Mouse (Mus musculus): ENCODE measurements around the gene Tymp. TPM values are rescaled to one million over a fixed set of nuclear protein-coding genes. Genes with fewer than 3 reads are reported as not detected.
A peak's percentile ranks its signal among the peaks of the same experiment; 100 is the strongest.

The Tymp gene
- polyA plus RNA-seq, 1 experiment from 2014 or later, result 2.2 TPM

- ATAC-seq (ENCODE audit: insufficient number of reproducible peaks, low FRiP score, low TSS enrichment, low read depth), result no peak
- H3K27ac ChIP-seq (replicated peaks; ENCODE audit: low read depth, low read length), result no peak overlapping the region
- DNase-seq (ENCODE audit: low spot score), result no peak
Observed at GRCm38 (mm10) chr15:89377938-89378828, 1.3 kb upstream of the Tymp start.

DNA sequence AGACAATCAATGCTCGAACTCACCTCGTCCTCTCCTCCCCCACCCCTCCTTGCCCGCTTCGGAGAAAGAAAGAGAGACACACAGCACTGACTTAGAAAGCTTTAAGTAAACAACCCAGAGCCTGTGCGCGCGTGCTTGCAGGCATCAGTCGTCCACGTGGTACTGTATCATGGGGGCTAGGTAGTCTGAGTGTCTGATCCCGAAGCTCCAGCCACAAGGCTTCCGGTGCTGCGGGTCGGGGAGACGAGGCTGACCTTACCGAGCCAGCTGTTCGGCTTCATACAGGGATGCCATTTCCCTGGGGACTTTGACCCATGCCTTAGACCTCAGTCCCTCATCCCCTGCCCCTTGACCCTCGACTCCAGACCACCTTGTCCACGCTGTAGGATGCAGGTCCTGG is 523 bp upstream of the Tymp start:
- ATAC-seq (ENCODE audit: insufficient number of reproducible peaks, low FRiP score, low TSS enrichment, low read depth), result no peak
- Histone ChIP-seq H3K9me3 (ENCODE audit: control insufficient read depth, low read length) (no peaks in the 10 kb centered on the region), H3K36me3 (ENCODE audit: control insufficient read depth, insufficient read depth, low read length) (no peaks in the 10 kb centered on the region), H3K27me3 (ENCODE audit: control insufficient read depth, insufficient read depth, low read length) (peaks cover 41% of the 10 kb centered on the region), H3K9ac (ENCODE audit: low read length) (no peak overlapping the region), H3K4me3 (ENCODE audit: low read depth, low read length) (no peak overlapping the region; the same call in 1 of the 2 replicates), H3K4me1 (ENCODE audit: control insufficient read depth, insufficient read depth, low read length) (peaks cover 15% of the 10 kb centered on the region), H3K27ac (replicated peaks; ENCODE audit: low read depth, low read length) (no peak overlapping the region), H3K4me2 (ENCODE audit: low read depth, severe bottlenecking) (no peak overlapping the region)
- no peak for DNase-seq (ENCODE audit: low spot score)
- 5% methylated on average over 18 of the region's 18 CpGs for WGBS

More at GRCm38 (mm10) chr15:89377938-89378828, 1.3 kb upstream of the Tymp start:
- Histone ChIP-seq H3K9ac (ENCODE audit: low read length) (peak overlapping the region; percentile 5; the same call in 1 of the 2 replicates), H3K4me2 (ENCODE audit: low read depth, severe bottlenecking) (peak overlapping the region; percentile 63), H3K9me3 (ENCODE audit: control insufficient read depth, low read length) (no peaks in the 10 kb centered on the region), H3K36me3 (ENCODE audit: control insufficient read depth, insufficient read depth, low read length) (no peaks in the 10 kb centered on the region), H3K4me3 (ENCODE audit: low read depth, low read length) (peak overlapping the region; percentile 34), H3K4me1 (ENCODE audit: control insufficient read depth, insufficient read depth, low read length) (peaks cover 10% of the 10 kb centered on the region), H3K27me3 (ENCODE audit: control insufficient read depth, insufficient read depth, low read length) (peaks cover 41% of the 10 kb centered on the region)
- 12% methylated on average over 39 of the region's 46 CpGs for WGBS

- Histone ChIP-seq H3K27ac (replicated peaks; ENCODE audit: low read depth, low read length) (no peak overlapping the region), H3K4me1 (ENCODE audit: control insufficient read depth, insufficient read depth, low read length) (peaks cover 15% of the 10 kb centered on the region), H3K4me2 (ENCODE audit: low read depth, severe bottlenecking) (no peak overlapping the region), H3K9ac (ENCODE audit: low read length) (no peak overlapping the region), H3K9me3 (ENCODE audit: control insufficient read depth, low read length) (no peaks in the 10 kb centered on the region), H3K36me3 (ENCODE audit: control insufficient read depth, insufficient read depth, low read length) (peaks cover 9% of the 10 kb centered on the region; the same call in 1 of the 2 replicates), H3K27me3 (ENCODE audit: control insufficient read depth, insufficient read depth, low read length) (peaks cover 41% of the 10 kb centered on the region), H3K4me3 (ENCODE audit: low read depth, low read length) (no peak overlapping the region)
- ATAC-seq (ENCODE audit: insufficient number of reproducible peaks, low FRiP score, low TSS enrichment, low read depth) (no peak), DNase-seq (ENCODE audit: low spot score) (no peak)
- WGBS, result 82% methylated on average over 7 of the region's 7 CpGs
Observed at GRCm38 (mm10) chr15:89376040-89376439, 799 bp downstream of the Tymp start.

GRCm38 (mm10) chr15:89374801-89375534 is 1.9 kb downstream of the Tymp start:
- Histone ChIP-seq H3K9ac (ENCODE audit: low read length) (no peak overlapping the region), H3K4me3 (ENCODE audit: low read depth, low read length) (no peak overlapping the region), H3K9me3 (ENCODE audit: control insufficient read depth, low read length) (no peaks in the 10 kb centered on the region), H3K4me2 (ENCODE audit: low read depth, severe bottlenecking) (no peak overlapping the region), H3K4me1 (ENCODE audit: control insufficient read depth, insufficient read depth, low read length) (peaks cover 15% of the 10 kb centered on the region), H3K27ac (replicated peaks; ENCODE audit: low read depth, low read length) (no peak overlapping the region), H3K36me3 (ENCODE audit: control insufficient read depth, insufficient read depth, low read length) (peaks cover 15% of the 10 kb centered on the region), H3K27me3 (ENCODE audit: control insufficient read depth, insufficient read depth, low read length) (peaks cover 37% of the 10 kb centered on the region)
- no peak for ATAC-seq (ENCODE audit: insufficient number of reproducible peaks, low FRiP score, low TSS enrichment, low read depth)
- WGBS, result 91% methylated on average over 17 of the region's 17 CpGs
- DNase-seq (ENCODE audit: low spot score), result no peak

GRCm38 (mm10) chr15:89374340-89374739 is 2.5 kb downstream of the Tymp start:
- H3K27me3 ChIP-seq (ENCODE audit: control insufficient read depth, insufficient read depth, low read length), result peaks cover 34% of the 10 kb centered on the region
- peaks cover 15% of the 10 kb centered on the region for H3K4me1 ChIP-seq (ENCODE audit: control insufficient read depth, insufficient read depth, low read length)
- H3K4me3 ChIP-seq (ENCODE audit: low read depth, low read length), result peak overlapping the region; percentile 57
- no peak for DNase-seq (ENCODE audit: low spot score)
- H3K9me3 ChIP-seq (ENCODE audit: control insufficient read depth, low read length), result no peaks in the 10 kb centered on the region
- H3K27ac ChIP-seq (replicated peaks; ENCODE audit: low read depth, low read length), result peak overlapping the region; percentile 91
- peak overlapping the region; percentile 84 for H3K4me2 ChIP-seq (ENCODE audit: low read depth, severe bottlenecking)
- peaks cover 19% of the 10 kb centered on the region for H3K36me3 ChIP-seq (ENCODE audit: control insufficient read depth, insufficient read depth, low read length)
- 46% methylated on average over 9 of the region's 9 CpGs for WGBS
- H3K9ac ChIP-seq (ENCODE audit: low read length), result peak overlapping the region; percentile 66
- no peak for ATAC-seq (ENCODE audit: insufficient number of reproducible peaks, low FRiP score, low TSS enrichment, low read depth)

DNA sequence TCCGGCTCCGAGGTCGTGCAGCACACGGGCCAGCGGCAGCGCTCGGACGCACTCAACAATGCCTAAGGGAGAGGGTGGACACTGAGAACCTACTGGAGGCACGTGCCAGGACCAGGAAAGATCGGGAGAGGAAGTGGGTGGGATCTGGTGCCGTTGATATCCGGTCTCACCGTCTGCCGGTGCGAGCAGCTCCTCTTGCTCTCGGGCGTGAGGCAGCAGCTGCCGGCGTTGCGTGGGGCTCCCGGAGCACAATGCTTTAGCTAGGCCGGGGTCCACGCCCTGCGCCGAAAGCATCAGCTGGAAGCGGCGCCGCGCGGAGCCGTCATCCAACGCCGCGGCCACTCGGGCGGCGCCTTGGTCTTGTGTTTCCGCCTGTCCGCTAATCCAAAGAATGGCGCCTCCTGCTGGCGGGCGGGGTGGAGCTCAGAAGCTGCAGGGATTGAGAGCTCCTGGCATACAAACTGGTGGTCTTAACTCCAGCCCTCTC is 3.0 kb downstream of the Tymp start, which contains the start of gene Sco2:
Gene Sco2, minus strand, starts transcription at position 85 of the 487 bp plus-strand sequence.
- Histone ChIP-seq H3K9ac (ENCODE audit: low read length) (peak within 1 kb of the TSS; percentile 66), H3K4me1 (ENCODE audit: control insufficient read depth, insufficient read depth, low read length) (peaks cover 15% of the 10 kb centered on the region)
- WGBS, result under 1% methylated on average over 42 of the region's 42 CpGs

DNA sequence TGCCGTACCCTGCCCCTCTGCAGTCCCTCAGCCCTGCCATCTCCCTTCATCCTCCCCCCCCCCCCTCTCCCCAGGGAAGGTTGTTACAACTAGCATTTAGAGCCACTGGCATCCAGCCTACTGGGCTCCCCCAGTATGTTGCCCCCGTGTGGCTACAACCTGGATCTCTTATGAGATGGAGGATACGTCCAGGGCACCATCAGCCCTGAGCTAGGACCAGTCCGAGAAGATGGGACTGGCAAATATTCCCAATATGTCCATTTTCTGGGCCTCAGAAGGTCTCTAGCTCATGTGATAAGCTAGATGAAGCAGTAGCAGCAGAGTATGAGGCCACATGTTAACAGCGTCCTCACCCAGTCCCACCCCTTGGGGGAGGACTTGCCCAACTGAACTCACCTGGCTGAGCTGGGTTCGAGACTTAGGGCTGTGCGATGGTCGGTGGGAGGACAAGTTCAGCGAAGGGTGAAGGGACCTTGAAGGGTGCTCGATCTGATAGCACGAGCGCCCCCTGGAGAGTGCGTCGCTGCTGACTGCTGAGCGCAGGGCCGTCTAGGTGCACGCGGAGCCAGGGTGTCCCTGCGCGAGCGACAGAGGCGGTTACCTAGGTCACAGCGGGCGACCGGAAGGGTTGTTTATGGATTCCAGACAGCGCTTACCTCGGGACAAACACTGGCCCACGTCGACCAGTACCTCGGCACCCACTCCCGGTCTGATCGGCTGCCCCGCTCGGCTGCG is 3.6 kb downstream of the Tymp start:
- H3K4me2 ChIP-seq (ENCODE audit: low read depth, severe bottlenecking), result peak overlapping the region; percentile 84
- peak; percentile 71 for ATAC-seq (ENCODE audit: insufficient number of reproducible peaks, low FRiP score, low TSS enrichment, low read depth)
- H3K27me3 ChIP-seq (ENCODE audit: control insufficient read depth, insufficient read depth, low read length), result peaks cover 22% of the 10 kb centered on the region
- peaks cover 15% of the 10 kb centered on the region for H3K4me1 ChIP-seq (ENCODE audit: control insufficient read depth, insufficient read depth, low read length)
- WGBS, result 1% methylated on average over 35 of the region's 35 CpGs
- H3K9me3 ChIP-seq (ENCODE audit: control insufficient read depth, low read length), result no peaks in the 10 kb centered on the region
- peak overlapping the region; percentile 91 for H3K27ac ChIP-seq (replicated peaks; ENCODE audit: low read depth, low read length)
- DNase-seq (ENCODE audit: low spot score), result peak; percentile 85
- H3K36me3 ChIP-seq (ENCODE audit: control insufficient read depth, insufficient read depth, low read length), result peaks cover 28% of the 10 kb centered on the region
- peak overlapping the region; percentile 57 for H3K4me3 ChIP-seq (ENCODE audit: low read depth, low read length)
- H3K9ac ChIP-seq (ENCODE audit: low read length), result peak overlapping the region; percentile 66

More for the DNA sequence above, 3.0 kb downstream of the Tymp start, which contains the start of gene Sco2:
- Histone ChIP-seq H3K4me2 (ENCODE audit: low read depth, severe bottlenecking) (peak within 1 kb of the TSS; percentile 84), H3K4me3 (ENCODE audit: low read depth, low read length) (peak within 1 kb of the TSS; percentile 57), H3K27ac (replicated peaks; ENCODE audit: low read depth, low read length) (peak within 1 kb of the TSS; percentile 91), H3K27me3 (ENCODE audit: control insufficient read depth, insufficient read depth, low read length) (peaks cover 28% of the 10 kb centered on the region), H3K9me3 (ENCODE audit: control insufficient read depth, low read length) (no peaks in the 10 kb centered on the region), H3K36me3 (ENCODE audit: control insufficient read depth, insufficient read depth, low read length) (peaks cover 24% of the 10 kb centered on the region)
- peak; percentile 63 for ATAC-seq (ENCODE audit: insufficient number of reproducible peaks, low FRiP score, low TSS enrichment, low read depth)
- DNase-seq (ENCODE audit: low spot score), result peak; percentile 99
